Mouse (Mus musculus): ENCODE measurements around the gene Pef1. TPM values are rescaled to one million over a fixed set of nuclear protein-coding genes. Genes with fewer than 3 reads are reported as not detected.

Gene Pef1
- polyA plus RNA-seq, 1 experiment = 89.9 TPM

GRCm38 (mm10) chr4:130071758-130072157 lies 30.6 kb upstream of the Pef1 start:
- H3K4me1 ChIP-seq (ENCODE audit: control insufficient read depth, insufficient read depth, low read length) = no peaks in the 10 kb centered on the region
- TF ChIP-seq POLR2A (IDR thresholded peaks at IDR 0.05; ENCODE audit: extremely low read depth, insufficient read depth, low read length) (no peak), CTCF (IDR thresholded peaks at IDR 0.05; ENCODE audit: extremely low read depth, insufficient read depth, low read length) (no peak)

DNA sequence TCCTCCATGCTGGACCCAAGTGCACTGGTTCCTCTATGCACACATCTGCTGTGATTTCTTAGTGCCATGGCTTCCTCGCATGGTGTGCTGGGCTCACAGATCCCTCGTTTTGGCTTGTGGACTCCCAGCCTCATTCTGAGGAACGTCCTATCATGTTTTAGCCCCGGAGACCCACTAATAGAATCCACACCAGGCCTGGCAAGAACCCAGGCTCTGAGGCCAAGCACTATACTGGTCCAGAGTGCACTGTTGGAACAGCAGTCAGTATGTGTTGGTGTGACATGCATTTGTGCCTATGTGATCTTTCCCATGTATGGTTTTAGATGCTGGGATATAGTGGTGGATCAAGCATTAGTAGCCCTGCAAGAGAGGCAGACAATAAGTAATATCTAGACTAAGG lies 29.0 kb upstream of the Pef1 start:
- no peak overlapping the region for H3K4me3 ChIP-seq (ENCODE audit: insufficient read depth, low read length)
- H3K27ac ChIP-seq (ENCODE audit: insufficient read depth, low read length) = no peak overlapping the region
- no peaks in the 10 kb centered on the region for H3K4me1 ChIP-seq (ENCODE audit: control insufficient read depth, insufficient read depth, low read length)
- TF ChIP-seq POLR2A (IDR thresholded peaks at IDR 0.05; ENCODE audit: extremely low read depth, insufficient read depth, low read length) = no peak
- TF ChIP-seq CTCF (IDR thresholded peaks at IDR 0.05; ENCODE audit: extremely low read depth, insufficient read depth, low read length) = no peak

More at GRCm38 (mm10) chr4:130071758-130072157, 30.6 kb upstream of the Pef1 start:
- Histone ChIP-seq H3K4me3 (ENCODE audit: insufficient read depth, low read length) (no peak overlapping the region), H3K27ac (ENCODE audit: insufficient read depth, low read length) (no peak overlapping the region)

DNA sequence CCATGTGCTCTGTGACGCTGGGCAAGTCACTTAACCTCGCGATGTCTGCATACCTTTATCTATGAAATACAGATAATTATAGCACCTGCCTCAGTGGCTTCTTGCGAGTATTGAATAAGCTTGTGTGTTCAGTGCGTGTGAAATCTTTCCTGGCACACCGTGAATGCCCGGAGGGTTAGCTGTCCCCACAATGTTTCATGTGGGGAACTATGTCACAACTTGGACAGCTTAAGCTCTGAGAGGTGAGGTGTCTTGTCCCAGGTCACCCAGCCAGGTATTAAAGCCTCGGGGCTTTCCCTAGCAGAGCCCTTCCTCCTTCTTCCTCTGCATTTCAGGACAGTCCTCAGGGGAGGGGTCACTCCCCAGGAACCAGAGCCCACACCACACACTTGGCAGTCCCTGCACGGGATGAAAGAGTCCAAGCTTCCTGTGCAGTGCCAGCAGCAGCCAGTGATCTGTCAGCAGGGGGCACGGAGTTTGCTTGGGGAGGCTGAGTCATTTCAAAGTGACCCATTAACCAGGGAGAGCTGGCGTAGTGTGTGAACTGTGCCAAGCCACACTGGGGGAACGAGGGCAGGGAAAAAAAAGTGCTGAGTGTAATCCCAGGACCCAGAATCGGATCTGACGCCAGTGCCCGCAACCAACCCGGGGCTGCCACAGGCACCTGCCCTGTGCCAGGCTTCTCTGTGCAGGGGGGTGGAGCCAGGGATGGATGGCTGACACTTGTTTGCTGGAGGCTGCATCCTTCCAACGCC lies 27.4 kb upstream of the Pef1 start:
- TF ChIP-seq POLR2A (IDR thresholded peaks at IDR 0.05; ENCODE audit: extremely low read depth, insufficient read depth, low read length) (no peak), CTCF (IDR thresholded peaks at IDR 0.05; ENCODE audit: extremely low read depth, insufficient read depth, low read length) (no peak)
- Histone ChIP-seq H3K4me1 (ENCODE audit: control insufficient read depth, insufficient read depth, low read length) (peaks cover 3% of the 10 kb centered on the region; the same call in 1 of the 2 replicates), H3K4me3 (ENCODE audit: insufficient read depth, low read length) (no peak overlapping the region), H3K27ac (ENCODE audit: insufficient read depth, low read length) (no peak overlapping the region)

DNA sequence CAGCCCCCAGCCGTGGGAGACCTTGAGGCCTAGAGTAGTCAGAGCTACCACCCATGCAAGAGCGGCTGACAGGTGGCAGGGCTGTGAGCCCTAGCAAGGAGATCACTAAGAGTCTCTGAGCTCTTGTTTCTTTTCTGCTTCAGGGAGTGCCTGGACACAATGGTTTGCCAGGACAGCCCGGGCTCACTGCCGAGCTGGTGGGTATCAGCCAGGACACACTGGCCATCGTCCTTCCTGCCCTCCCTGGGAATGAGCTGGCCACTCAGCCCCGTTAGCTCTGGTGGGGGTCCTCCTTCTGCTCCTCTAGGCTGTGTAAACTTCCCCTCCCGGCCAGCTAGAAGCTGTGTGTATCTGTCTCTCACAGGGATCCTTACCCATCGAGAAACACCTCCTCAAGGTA lies 25.5 kb upstream of the Pef1 start:
- no peak overlapping the region for H3K4me3 ChIP-seq (ENCODE audit: insufficient read depth, low read length)
- H3K4me1 ChIP-seq (ENCODE audit: control insufficient read depth, insufficient read depth, low read length) = peaks cover 6% of the 10 kb centered on the region
- TF ChIP-seq CTCF (IDR thresholded peaks at IDR 0.05; ENCODE audit: extremely low read depth, insufficient read depth, low read length) (no peak), POLR2A (IDR thresholded peaks at IDR 0.05; ENCODE audit: extremely low read depth, insufficient read depth, low read length) (no peak)
- no peak overlapping the region for H3K27ac ChIP-seq (ENCODE audit: insufficient read depth, low read length)

DNA sequence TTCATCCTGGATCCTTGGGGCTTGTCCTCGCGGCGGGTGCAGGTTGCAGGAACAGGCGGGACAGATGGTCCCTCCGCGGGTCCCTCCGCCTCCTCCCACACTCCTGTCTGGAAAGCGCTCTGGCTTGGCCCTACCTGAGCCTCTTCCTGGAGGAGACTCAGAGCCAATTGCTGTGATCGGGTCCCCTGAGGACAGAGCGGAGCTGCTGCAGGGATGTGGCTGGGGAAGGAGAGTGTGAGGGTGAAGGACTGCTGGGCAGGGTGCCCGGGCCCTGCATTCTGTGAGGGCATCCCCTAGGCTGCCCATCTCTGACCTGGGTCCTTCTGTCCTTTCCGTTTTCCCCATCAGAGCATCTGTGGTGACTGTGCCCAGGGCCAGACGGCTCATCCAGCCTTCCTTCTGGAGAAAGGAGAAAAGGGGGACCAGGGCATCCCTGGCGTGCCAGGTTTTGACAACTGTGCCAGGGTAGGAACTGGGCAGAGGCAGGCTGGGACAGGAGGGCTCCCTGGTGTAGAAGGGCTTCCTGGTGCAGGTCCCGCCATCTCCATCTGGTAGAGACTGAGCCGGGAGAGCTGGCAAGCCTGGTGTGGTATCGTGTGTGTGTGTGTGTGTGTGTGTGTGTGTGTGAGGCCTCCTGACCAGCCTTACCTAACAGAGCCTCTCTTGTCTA lies 23.4 kb upstream of the Pef1 start:
- TF ChIP-seq POLR2A (IDR thresholded peaks at IDR 0.05; ENCODE audit: extremely low read depth, insufficient read depth, low read length) (no peak), CTCF (IDR thresholded peaks at IDR 0.05; ENCODE audit: extremely low read depth, insufficient read depth, low read length) (no peak)
- Histone ChIP-seq H3K4me1 (ENCODE audit: control insufficient read depth, insufficient read depth, low read length) (peaks cover 6% of the 10 kb centered on the region), H3K27ac (ENCODE audit: insufficient read depth, low read length) (no peak overlapping the region), H3K4me3 (ENCODE audit: insufficient read depth, low read length) (no peak overlapping the region)

DNA sequence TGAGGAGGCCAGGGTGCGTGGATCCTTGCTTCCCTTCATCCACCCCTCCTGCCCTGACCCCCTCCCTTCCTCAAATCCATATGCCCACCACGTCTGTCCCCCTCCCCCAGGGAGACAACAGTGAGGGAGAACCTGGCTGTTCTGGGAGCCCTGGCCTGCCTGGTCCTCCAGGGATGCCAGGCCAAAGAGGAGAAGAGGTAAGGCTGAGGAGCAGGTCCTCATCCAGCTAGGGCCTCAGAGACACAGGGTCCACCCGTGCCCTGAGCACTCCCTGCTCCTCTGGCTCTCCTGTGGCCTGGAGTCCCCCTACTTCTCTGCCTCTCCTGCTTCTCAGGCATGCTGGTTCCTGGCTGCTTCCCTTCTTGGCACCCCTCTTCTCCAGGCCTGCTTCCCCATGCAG lies 22.8 kb upstream of the Pef1 start:
- TF ChIP-seq POLR2A (IDR thresholded peaks at IDR 0.05; ENCODE audit: extremely low read depth, insufficient read depth, low read length) (no peak), CTCF (IDR thresholded peaks at IDR 0.05; ENCODE audit: extremely low read depth, insufficient read depth, low read length) (no peak)
- Histone ChIP-seq H3K4me1 (ENCODE audit: control insufficient read depth, insufficient read depth, low read length) (peaks cover 6% of the 10 kb centered on the region), H3K4me3 (ENCODE audit: insufficient read depth, low read length) (no peak overlapping the region), H3K27ac (ENCODE audit: insufficient read depth, low read length) (no peak overlapping the region)

GRCm38 (mm10) chr4:130081345-130082190 lies 20.8 kb upstream of the Pef1 start:
- H3K4me1 ChIP-seq (ENCODE audit: control insufficient read depth, insufficient read depth, low read length) = peaks cover 6% of the 10 kb centered on the region
- no peak overlapping the region for H3K4me3 ChIP-seq (ENCODE audit: insufficient read depth, low read length)
- no peak overlapping the region for H3K27ac ChIP-seq (ENCODE audit: insufficient read depth, low read length)
- no peak for TF ChIP-seq POLR2A (IDR thresholded peaks at IDR 0.05; ENCODE audit: extremely low read depth, insufficient read depth, low read length)

- TF ChIP-seq CTCF (IDR thresholded peaks at IDR 0.05; ENCODE audit: extremely low read depth, insufficient read depth, low read length) = no peak
- TF ChIP-seq POLR2A (IDR thresholded peaks at IDR 0.05; ENCODE audit: extremely low read depth, insufficient read depth, low read length) = no peak
- H3K4me3 ChIP-seq (ENCODE audit: insufficient read depth, low read length) = no peak overlapping the region
- no peak overlapping the region for H3K27ac ChIP-seq (ENCODE audit: insufficient read depth, low read length)
- H3K4me1 ChIP-seq (ENCODE audit: control insufficient read depth, insufficient read depth, low read length) = peaks cover 6% of the 10 kb centered on the region
These were observed 20.1 kb upstream of the Pef1 start for GRCm38 (mm10) chr4:130082211-130082610.

- Histone ChIP-seq H3K27ac (ENCODE audit: insufficient read depth, low read length) (no peak overlapping the region; the same call in 1 of the 2 replicates), H3K4me1 (ENCODE audit: control insufficient read depth, insufficient read depth, low read length) (peaks cover 6% of the 10 kb centered on the region), H3K4me3 (ENCODE audit: insufficient read depth, low read length) (no peak overlapping the region)
- no peak for TF ChIP-seq CTCF (IDR thresholded peaks at IDR 0.05; ENCODE audit: extremely low read depth, insufficient read depth, low read length)
These were observed 17.9 kb upstream of the Pef1 start for GRCm38 (mm10) chr4:130084331-130084945.

Data from cortical plate, adult 2 months (tissue).